Mouse (Mus musculus) embryonic fibroblast, embryonic 13.5 days (primary cell): ENCODE measurements around the gene Acsl3.

Source experiments
- CTCF ChIP-seq: IDR thresholded peaks from 2 replicates; pipeline ENCODE4 v1.5.1; 2011; ENCODE audit warnings: mild to moderate bottlenecking, control low read depth, low read length, moderate library complexity, borderline replicate concordance; ENCODE audit not compliant: insufficient read depth
- POLR2A ChIP-seq: IDR thresholded peaks from 2 replicates; pipeline ENCODE4 v1.6.1; 2011; ENCODE audit warnings: low read depth, mild to moderate bottlenecking, control low read depth, low read length, moderate library complexity

GRCm38 (mm10) chr1:78734261-78735000 lies 76.8 kb downstream of the Acsl3 start:
- TF ChIP-seq POLR2A (no peak), CTCF (no peak)
